Mouse (Mus musculus): Measurements from ENCODE around the gene Armh1. TPM values are rescaled to one million over a fixed set of nuclear protein-coding genes. Genes with fewer than 3 reads are reported as not detected.

Armh1 gene
- polyA plus RNA-seq (2014; fragmentation: Illumina TruSeq; extraction: RNeasy Lipid Tissue Mini Kit (QIAGEN cat#74804); ENCODE audit: low read depth, low replicate concordance) = not detected

DNA sequence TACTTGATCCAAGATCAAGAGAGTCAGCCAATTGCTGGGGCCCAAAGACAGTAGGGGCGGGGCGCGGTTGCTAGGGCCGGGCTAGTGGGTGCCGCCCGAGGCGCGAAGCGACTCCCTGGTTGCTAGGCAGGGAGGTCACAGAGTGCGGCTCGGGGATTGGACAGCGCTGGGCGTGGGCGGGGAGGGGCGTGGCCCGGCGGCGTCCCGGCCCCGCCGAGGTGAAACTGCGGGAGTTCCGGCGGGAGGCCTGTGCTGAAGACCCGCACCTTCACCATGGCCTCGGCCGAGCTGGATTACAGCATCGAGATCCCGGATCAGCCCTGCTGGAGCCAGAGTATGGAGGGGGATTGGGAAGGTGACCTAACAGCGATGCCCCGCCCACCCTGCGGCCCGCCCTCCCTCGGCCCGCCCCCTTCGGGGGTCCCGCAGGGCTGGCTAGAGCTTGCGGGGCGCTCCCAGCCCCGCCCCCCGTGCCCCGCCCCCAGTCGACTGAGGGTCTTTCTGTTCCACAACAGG, at the start of gene Armh1, which contains the start of gene Tmem53:
Gene Armh1 (minus strand): TSS at position 325 of the 516 bp plus-strand sequence.
Gene Tmem53 (plus strand): TSS at position 151 of the 516 bp plus-strand sequence.

DNA sequence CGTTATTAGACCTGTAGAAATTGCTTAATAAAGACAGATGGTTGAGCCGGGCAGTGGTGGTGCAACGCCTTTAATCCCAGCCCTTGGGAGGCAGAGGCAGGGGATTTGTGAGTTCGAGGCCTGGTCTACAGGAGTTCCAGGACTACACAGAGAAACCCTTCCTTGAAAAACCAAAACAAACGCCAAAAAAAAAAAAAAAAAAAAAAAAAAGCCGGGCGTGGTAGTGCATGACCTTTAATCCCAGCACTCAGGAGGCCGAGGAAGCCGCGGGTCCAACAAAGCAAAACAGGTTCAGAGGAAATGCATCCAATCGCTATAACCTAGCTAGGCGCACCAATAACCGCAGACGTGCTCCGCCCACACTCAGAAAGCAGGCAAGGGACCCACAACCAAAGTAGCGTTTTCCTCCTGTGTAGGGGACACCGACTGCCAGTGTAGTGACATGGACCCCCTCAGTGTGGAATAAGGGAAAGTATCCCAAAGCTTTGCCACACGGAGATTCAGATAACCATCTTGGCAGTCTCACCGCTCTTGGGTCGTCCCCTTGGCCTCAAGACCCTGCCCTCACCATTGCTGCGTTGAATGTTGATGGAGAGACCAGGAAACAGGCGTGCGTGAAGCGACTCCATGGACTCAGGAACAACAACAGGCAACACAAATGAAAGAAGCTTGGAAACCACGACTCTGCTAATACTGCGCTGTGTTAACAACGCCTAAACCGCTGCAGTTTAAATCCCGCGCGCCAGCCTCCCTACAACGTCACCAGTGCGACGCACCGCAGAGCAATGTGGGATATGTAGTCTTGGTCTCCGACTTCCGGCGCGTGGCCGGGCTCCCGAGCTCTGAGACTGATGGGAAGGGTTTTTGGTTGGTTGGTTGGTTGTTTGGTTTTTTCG, 69.8 kb downstream of the Armh1 start, which contains the start of gene Kif2c:
Gene Kif2c (minus strand): TSS at position 777 of the 896 bp plus-strand sequence.

Other genes starting within 250 kb of the Armh1 start
- gene Eif2b3, start 232.7 kb downstream of the Armh1 start, polyA plus RNA-seq (2014; fragmentation: Illumina TruSeq; extraction: RNeasy Lipid Tissue Mini Kit (QIAGEN cat#74804); ENCODE audit: low read depth, low replicate concordance) = 10.9 TPM
- not detected for gene Ptch2, start 156.1 kb downstream of the Armh1 start, polyA plus RNA-seq (2014; fragmentation: Illumina TruSeq; extraction: RNeasy Lipid Tissue Mini Kit (QIAGEN cat#74804); ENCODE audit: low read depth, low replicate concordance)
- 0.32 TPM for gene Btbd19, start 126.4 kb downstream of the Armh1 start, polyA plus RNA-seq (2014; fragmentation: Illumina TruSeq; extraction: RNeasy Lipid Tissue Mini Kit (QIAGEN cat#74804); ENCODE audit: low read depth, low replicate concordance)
- gene Tctex1d4, start 125.3 kb downstream of the Armh1 start, polyA plus RNA-seq (2014; fragmentation: Illumina TruSeq; extraction: RNeasy Lipid Tissue Mini Kit (QIAGEN cat#74804); ENCODE audit: low read depth, low replicate concordance) = not detected
- gene Plk3, start 118.2 kb downstream of the Armh1 start, polyA plus RNA-seq (2014; fragmentation: Illumina TruSeq; extraction: RNeasy Lipid Tissue Mini Kit (QIAGEN cat#74804); ENCODE audit: low read depth, low replicate concordance) = 2.3 TPM
- 71.6 TPM for gene Rps8, start 95.9 kb downstream of the Armh1 start, polyA plus RNA-seq (2014; fragmentation: Illumina TruSeq; extraction: RNeasy Lipid Tissue Mini Kit (QIAGEN cat#74804); ENCODE audit: low read depth, low replicate concordance)
- not detected for gene Kif2c, start 69.5 kb downstream of the Armh1 start, polyA plus RNA-seq (2014; fragmentation: Illumina TruSeq; extraction: RNeasy Lipid Tissue Mini Kit (QIAGEN cat#74804); ENCODE audit: low read depth, low replicate concordance)
- 1.5 TPM for gene Tmem53, start 174 bp downstream of the Armh1 start, polyA plus RNA-seq (2014; fragmentation: Illumina TruSeq; extraction: RNeasy Lipid Tissue Mini Kit (QIAGEN cat#74804); ENCODE audit: low read depth, low replicate concordance)
- gene Rnf220, start 244.9 kb upstream of the Armh1 start, polyA plus RNA-seq (2014; fragmentation: Illumina TruSeq; extraction: RNeasy Lipid Tissue Mini Kit (QIAGEN cat#74804); ENCODE audit: low read depth, low replicate concordance) = 3.6 TPM

Data from liver, adult 10 weeks (tissue).